Mouse (Mus musculus): ENCODE results near the gene Rbms3. TPM values are rescaled to one million over a fixed set of nuclear protein-coding genes. Genes with fewer than 3 reads are reported as not detected.

Rbms3 gene
- total RNA-seq, 2 experiments from 2014 or later, result 17.2 to 18.2 TPM

- no peak for DNase-seq (ENCODE audit: low spot score in 2 of 2)
Observed at GRCm38 (mm10) chr9:117259614-117260013, 370.1 kb downstream of the Rbms3 start.

DNA sequence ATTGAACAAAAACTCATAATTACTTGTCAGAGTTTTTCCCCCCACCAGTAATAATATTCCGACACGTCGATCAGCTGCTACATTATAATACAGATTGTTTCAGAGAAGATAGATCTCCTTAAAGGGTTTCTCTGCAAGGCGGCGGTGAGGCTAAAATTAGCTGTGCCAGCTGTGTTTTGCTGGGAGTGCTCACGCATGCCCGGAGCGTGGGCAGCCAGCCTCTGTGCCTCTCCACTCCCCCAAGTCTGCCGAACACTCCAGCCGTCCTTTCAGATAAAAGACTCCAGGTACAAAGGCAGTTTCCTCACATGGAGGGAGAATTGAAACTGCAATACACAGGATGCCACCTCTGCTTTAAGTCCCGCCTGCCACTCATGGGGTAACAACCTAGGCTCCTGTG is 376.4 kb downstream of the Rbms3 start:
- DNase-seq (ENCODE audit: low spot score in 2 of 2), result peak in 1 of 2 experiments; percentile 27

GRCm38 (mm10) chr9:117252411-117252861 is 377.3 kb downstream of the Rbms3 start:
- DNase-seq (ENCODE audit: low spot score in 2 of 2), result peak; percentile 19 to 41

GRCm38 (mm10) chr9:117251521-117252368 is 378.0 kb downstream of the Rbms3 start:
- DNase-seq (ENCODE audit: low spot score in 2 of 2), result peak; percentile 13 to 23

GRCm38 (mm10) chr9:117250831-117251165 is 378.9 kb downstream of the Rbms3 start:
- DNase-seq (ENCODE audit: low spot score in 2 of 2), result no peak

- DNase-seq (ENCODE audit: low spot score in 2 of 2), result no peak
Observed at GRCm38 (mm10) chr9:117250036-117250830, 379.5 kb downstream of the Rbms3 start.

GRCm38 (mm10) chr9:117247311-117247980 is 382.3 kb downstream of the Rbms3 start:
- DNase-seq (ENCODE audit: low spot score in 2 of 2), result no peak

DNA sequence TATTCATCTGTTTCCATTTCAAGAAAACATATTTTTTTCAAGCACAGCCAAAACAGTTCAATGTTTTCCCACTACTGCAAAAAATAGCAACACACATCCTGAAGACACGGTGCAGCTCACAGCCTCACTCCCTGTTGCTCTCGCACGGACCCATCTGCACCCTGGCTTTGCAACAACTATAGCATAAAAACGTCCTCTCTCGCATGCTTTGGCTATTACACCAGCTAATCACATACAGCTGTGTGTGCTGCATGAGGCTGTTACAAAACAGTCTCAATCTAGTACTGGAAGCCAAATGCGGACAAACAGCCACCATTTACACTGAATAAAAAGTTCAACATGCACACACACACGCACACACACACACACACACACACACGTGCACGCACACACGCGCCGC is 383.5 kb downstream of the Rbms3 start:
- DNase-seq (ENCODE audit: low spot score in 2 of 2), result no peak

- no peak for DNase-seq (ENCODE audit: low spot score in 2 of 2)
Observed at GRCm38 (mm10) chr9:117243365-117243764, 386.3 kb downstream of the Rbms3 start.

GRCm38 (mm10) chr9:117234726-117235075 is 395.0 kb downstream of the Rbms3 start:
- DNase-seq (ENCODE audit: low spot score in 2 of 2), result no peak

- no peak for DNase-seq (ENCODE audit: low spot score in 2 of 2)
Observed at GRCm38 (mm10) chr9:117234065-117234725, 395.5 kb downstream of the Rbms3 start.

- DNase-seq (ENCODE audit: low spot score in 2 of 2), result no peak
Observed at GRCm38 (mm10) chr9:117222741-117223140, 407.0 kb downstream of the Rbms3 start.

GRCm38 (mm10) chr9:117221481-117221880 is 408.2 kb downstream of the Rbms3 start:
- DNase-seq (ENCODE audit: low spot score in 2 of 2), result no peak

- DNase-seq (ENCODE audit: low spot score in 2 of 2), result no peak
Observed at GRCm38 (mm10) chr9:117216026-117216755, 413.5 kb downstream of the Rbms3 start.

DNA sequence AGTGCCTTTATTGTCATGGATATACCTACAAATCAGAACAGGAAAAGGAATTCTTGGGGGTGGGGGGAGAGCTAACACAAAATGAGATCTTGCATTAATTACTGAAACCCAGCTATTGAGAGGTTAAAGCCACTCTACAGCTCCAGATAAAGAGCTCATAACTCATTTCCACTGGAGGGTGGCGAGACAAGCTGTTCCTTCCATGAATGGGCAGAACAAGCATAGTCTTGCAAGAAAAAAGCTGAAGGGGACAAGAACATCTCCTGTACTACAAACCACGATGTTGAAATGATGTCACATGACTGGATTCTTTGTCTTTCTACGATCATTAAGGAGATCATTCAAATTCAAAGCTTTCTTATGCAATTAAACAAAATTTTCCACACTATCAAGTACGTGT is 417.7 kb downstream of the Rbms3 start:
- no peak for DNase-seq (ENCODE audit: low spot score in 2 of 2)

- no peak for DNase-seq (ENCODE audit: low spot score in 2 of 2)
Observed at GRCm38 (mm10) chr9:117210344-117210743, 419.4 kb downstream of the Rbms3 start.

GRCm38 (mm10) chr9:117205395-117205794 is 424.3 kb downstream of the Rbms3 start:
- DNase-seq (ENCODE audit: low spot score in 2 of 2), result no peak

DNA sequence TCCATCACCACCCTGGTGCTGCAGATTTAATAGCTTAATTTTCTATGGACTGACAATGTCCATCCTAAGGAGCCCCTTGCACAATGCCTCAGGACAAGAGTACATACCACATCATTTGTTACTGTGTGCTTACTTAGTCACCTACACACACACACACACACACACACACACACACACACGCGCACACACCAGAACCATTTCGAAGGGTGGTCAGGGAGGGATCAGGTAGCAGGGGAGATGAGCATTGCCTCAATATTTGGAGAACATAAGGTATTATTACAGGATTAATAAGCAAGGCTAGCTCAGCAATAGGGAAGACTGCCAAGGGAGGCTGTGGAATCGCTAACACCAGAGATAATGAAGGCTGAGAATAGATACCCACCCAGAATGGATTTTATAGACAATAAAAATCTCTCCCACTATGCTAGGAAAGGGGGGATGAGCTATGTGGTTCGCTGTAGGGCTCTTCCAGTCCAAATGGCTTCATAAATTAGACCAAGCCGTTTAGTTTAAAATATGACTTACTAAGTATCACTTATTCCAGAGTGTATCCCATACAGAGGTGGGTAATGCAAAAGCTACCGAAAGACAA is 429.6 kb downstream of the Rbms3 start:
- no peak for DNase-seq (ENCODE audit: low spot score in 2 of 2)

GRCm38 (mm10) chr9:117197531-117197930 is 432.2 kb downstream of the Rbms3 start:
- no peak for DNase-seq (ENCODE audit: low spot score in 2 of 2)
